Mouse (Mus musculus) heart, postnatal 0 days (tissue): ENCODE measurements around the gene Haus7. TPM values are rescaled to one million over a fixed set of nuclear protein-coding genes. Genes with fewer than 3 reads are reported as not detected.
"Not testable (repeated sequence)": the region's sequence is repeated elsewhere in the genome, so short reads cannot be mapped to it uniquely, and the experiment has no call there.

Source experiments
- ATAC-seq: fragments of 200-750 bp; cut with Nextera tagmentation; 2 replicates; pipeline ENCODE4 v1.8.0; 2017; ENCODE audit warnings: low read depth, moderate number of reproducible peaks, moderate library complexity; ENCODE audit not compliant: insufficient read depth
- DNase-seq: peaks from one replicate; pipeline ENCODE4 v3.0.0-alpha.2; 2016; ENCODE audit warnings: low spot score
- H3K27ac ChIP-seq: fragments of 300-500 bp; sonication (generic); 2 replicates; pipeline ENCODE4 v1.5.1; 2014; ENCODE audit warnings: low read depth, mild to moderate bottlenecking
- H3K27me3 ChIP-seq: fragments of 300-500 bp; sonication (generic); 2 replicates; pipeline ENCODE4 v1.6.1; 2014; ENCODE audit warnings: low read length, mixed read lengths; ENCODE audit not compliant: control insufficient read depth, insufficient read depth
- H3K36me3 ChIP-seq: fragments of 300-500 bp; sonication (generic); replicated peaks from 2 replicates; pipeline ENCODE4 v1.6.1; 2014; ENCODE audit warnings: low read length, mixed read lengths; ENCODE audit not compliant: control insufficient read depth, insufficient read depth
- H3K4me1 ChIP-seq: fragments of 300-500 bp; sonication (generic); 2 replicates; pipeline ENCODE4 v1.6.1; 2014; ENCODE audit warnings: antibody characterized with exemption; ENCODE audit not compliant: control insufficient read depth, insufficient read depth
- H3K4me2 ChIP-seq: fragments of 300-500 bp; sonication (generic); 2 replicates; pipeline ENCODE4 v1.6.1; 2014; ENCODE audit warnings: low read depth, mild to moderate bottlenecking, low read length, moderate library complexity
- H3K4me3 ChIP-seq: fragments of 300-500 bp; sonication (generic); 2 replicates; pipeline ENCODE4 v1.5.1; 2014; ENCODE audit warnings: low read depth, low read length
- H3K9ac ChIP-seq: fragments of 300-500 bp; sonication (generic); replicated peaks from 2 replicates; pipeline ENCODE4 v1.6.1; 2014; ENCODE audit warnings: low read depth, low read length, mixed read lengths
- H3K9me3 ChIP-seq: fragments of 300-500 bp; sonication (generic); replicated peaks from 2 replicates; pipeline ENCODE4 v1.6.1; 2016; ENCODE audit warnings: low read length; ENCODE audit not compliant: control insufficient read depth
- CTCF ChIP-seq: IDR thresholded peaks from 2 replicates; pipeline ENCODE4 v1.5.1; 2016; ENCODE audit warnings: antibody characterized with exemption, control low read depth, low read depth
- EP300 ChIP-seq: IDR thresholded peaks from 2 replicates; pipeline ENCODE4 v1.6.1; 2016; ENCODE audit warnings: antibody characterized with exemption, low read depth
- WGBS: fragments of 180-500 bp; shearing (Covaris S2); extraction: QIAGEN DNeasy Blood & Tissue Kit; methylation state at CpG from one replicate; pipeline ENCODE4 v1.1.7; 2014; 5-methylcytosine and 5-hydroxymethylcytosine counted together
- polyA plus RNA-seq: library from polyadenylated mRNA; unstranded; fragments of >200 nt; fragmentation: Nextera tagmentation; extraction: Ambion mirVana; gene quantifications from 2 replicates; pipeline ENCODE4 v1.2.1, GENCODE M21; 2015
- total RNA-seq: library from RNA; depleted of rRNA; stranded (reverse); fragments of >200 nt; gene quantifications from 2 replicates; pipeline ENCODE4 v1.2.3, GENCODE M21; 2014; ENCODE audit warnings: low replicate concordance

Haus7 gene
- total and polyA plus RNA-seq, 2 experiments from 2014 or later = 23.2 to 34.7 TPM

- Histone ChIP-seq H3K4me1 (no peaks in the 10 kb centered on the region), H3K27ac (no peak overlapping the region), H3K9me3 (no peaks in the 10 kb centered on the region), H3K4me2 (no peak overlapping the region), H3K36me3 (no peaks in the 10 kb centered on the region), H3K4me3 (no peak overlapping the region), H3K27me3 (no peaks in the 10 kb centered on the region), H3K9ac (no peak overlapping the region)
- WGBS = 64% methylated on average over 2 of the region's 2 CpGs
- DNase-seq (peak; percentile 16), ATAC-seq (no peak)
- TF ChIP-seq EP300 = no peak
- peak; percentile 32 for TF ChIP-seq CTCF
Observed at GRCm38 (mm10) chrX:73430036-73430435, 28.8 kb downstream of the Haus7 start.

DNA sequence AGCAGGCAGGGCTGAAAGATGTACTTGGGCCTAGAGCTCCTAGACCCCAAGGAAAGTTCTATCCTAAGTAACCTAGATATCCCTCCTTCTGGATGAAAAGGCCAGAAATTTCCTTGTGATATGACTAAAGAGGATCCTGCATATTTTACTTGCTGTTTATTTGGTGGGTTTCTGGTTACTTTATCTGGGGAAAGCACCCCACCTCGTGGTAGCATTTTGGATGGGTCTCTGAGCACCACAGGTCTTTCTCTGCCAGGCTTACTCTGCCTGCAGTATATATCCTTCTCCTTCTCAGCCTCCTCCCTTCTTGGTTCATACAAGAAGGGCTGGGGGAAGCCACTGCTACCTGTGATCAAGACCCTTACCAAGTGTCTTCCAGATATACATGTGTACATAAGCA, 46.1 kb downstream of the Haus7 start:
- WGBS = 27% methylated on average over 1 of the region's 1 CpGs
- H3K4me3 ChIP-seq = no peak overlapping the region
- H3K27me3 ChIP-seq = no peaks in the 10 kb centered on the region
- no peak overlapping the region for H3K9ac ChIP-seq
- H3K4me1 ChIP-seq = no peaks in the 10 kb centered on the region
- H3K4me2 ChIP-seq = no peak overlapping the region
- H3K9me3 ChIP-seq = 0 out of 2 replicates have a peak, but pooled peaks cover 3% of the 10 kb centered on the region
- TF ChIP-seq EP300 (no peak), CTCF (no peak)
- no peak for DNase-seq
- ATAC-seq = no peak
- no peak overlapping the region for H3K27ac ChIP-seq
- no peaks in the 10 kb centered on the region for H3K36me3 ChIP-seq

- H3K9ac ChIP-seq = no peak within 1 kb of the TSS
- ATAC-seq = no peak
- H3K36me3 ChIP-seq = no peaks in the 10 kb centered on the region
Observed at GRCm38 (mm10) chrX:73410880-73411517, 47.8 kb downstream of the Haus7 start, which contains the start of gene Zfp92. Zfp92 (plus strand) TSS chrX:73411096.

DNA sequence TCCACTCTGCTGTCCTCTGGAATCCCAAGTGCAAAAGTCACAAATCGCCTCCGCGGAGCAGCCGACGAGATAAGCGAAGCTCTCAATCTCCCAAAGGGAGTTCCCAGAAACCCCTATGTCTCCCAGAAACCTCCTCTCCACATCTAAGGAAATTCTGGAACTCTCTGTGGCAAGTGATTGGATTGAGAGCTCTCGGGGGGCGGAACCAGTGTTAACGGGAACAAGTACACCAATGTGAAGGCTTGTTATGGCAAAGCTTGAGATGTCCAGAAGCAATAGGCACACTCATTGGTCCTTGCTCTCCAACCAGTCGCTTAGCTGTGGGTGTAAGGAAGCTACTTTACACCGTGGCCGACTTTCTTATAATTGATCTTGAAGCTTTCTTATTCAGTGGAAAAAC, 57.2 kb downstream of the Haus7 start:
- ATAC-seq = no peak
- no peak overlapping the region for H3K27ac ChIP-seq
- H3K9me3 ChIP-seq = no peaks in the 10 kb centered on the region
- DNase-seq = no peak
- no peak overlapping the region for H3K9ac ChIP-seq
- H3K4me1 ChIP-seq = no peaks in the 10 kb centered on the region
- H3K4me3 ChIP-seq = no peak overlapping the region
- no peaks in the 10 kb centered on the region for H3K36me3 ChIP-seq
- no peak overlapping the region for H3K4me2 ChIP-seq
- no peaks in the 10 kb centered on the region for H3K27me3 ChIP-seq
- WGBS = 88% methylated on average over 12 of the region's 12 CpGs
- TF ChIP-seq EP300 (no peak), CTCF (no peak)

More at GRCm38 (mm10) chrX:73410880-73411517, 47.8 kb downstream of the Haus7 start, which contains the start of gene Zfp92:
- H3K27ac ChIP-seq = no peak within 1 kb of the TSS
- no peaks in the 10 kb centered on the region for H3K27me3 ChIP-seq
- 17% methylated on average over 20 of the region's 20 CpGs for WGBS
- 0 out of 2 replicates have a peak, but pooled peaks cover 3% of the 10 kb centered on the region for H3K9me3 ChIP-seq
- peak within 1 kb of the TSS; percentile 24 for H3K4me3 ChIP-seq
- no peaks in the 10 kb centered on the region for H3K4me1 ChIP-seq
- no peak for DNase-seq
- TF ChIP-seq CTCF (no peak), EP300 (no peak)
- peak within 1 kb of the TSS; percentile 50 for H3K4me2 ChIP-seq

DNA sequence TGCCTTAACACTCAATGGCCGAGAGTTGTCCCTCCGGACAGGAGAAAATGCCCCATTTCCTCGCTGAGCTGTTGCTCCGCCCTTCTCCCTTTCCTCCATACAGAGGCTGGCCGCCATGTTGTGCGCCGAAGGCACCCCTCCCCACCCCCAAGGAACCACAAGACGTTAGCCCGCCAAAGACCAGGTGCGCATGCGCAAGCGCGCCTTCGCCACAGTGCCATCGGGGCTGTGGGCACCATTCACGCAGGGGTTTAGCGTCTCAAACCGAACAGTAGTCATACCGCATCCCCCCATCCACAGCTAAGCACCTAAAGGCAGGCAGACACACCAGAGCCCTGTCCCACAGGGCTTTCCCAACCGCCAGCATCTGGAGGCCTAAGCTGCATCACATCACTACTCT, 57.9 kb downstream of the Haus7 start:
- no peak overlapping the region for H3K4me2 ChIP-seq
- TF ChIP-seq CTCF = no peak
- no peak for TF ChIP-seq EP300
- H3K4me1 ChIP-seq = no peaks in the 10 kb centered on the region
- H3K9ac ChIP-seq = no peak overlapping the region
- no peak for DNase-seq
- H3K27ac ChIP-seq = no peak overlapping the region
- no peaks in the 10 kb centered on the region for H3K9me3 ChIP-seq
- 87% methylated on average over 20 of the region's 20 CpGs for WGBS
- H3K27me3 ChIP-seq = no peaks in the 10 kb centered on the region
- H3K36me3 ChIP-seq = no peaks in the 10 kb centered on the region
- H3K4me3 ChIP-seq = no peak overlapping the region
- no peak for ATAC-seq

DNA sequence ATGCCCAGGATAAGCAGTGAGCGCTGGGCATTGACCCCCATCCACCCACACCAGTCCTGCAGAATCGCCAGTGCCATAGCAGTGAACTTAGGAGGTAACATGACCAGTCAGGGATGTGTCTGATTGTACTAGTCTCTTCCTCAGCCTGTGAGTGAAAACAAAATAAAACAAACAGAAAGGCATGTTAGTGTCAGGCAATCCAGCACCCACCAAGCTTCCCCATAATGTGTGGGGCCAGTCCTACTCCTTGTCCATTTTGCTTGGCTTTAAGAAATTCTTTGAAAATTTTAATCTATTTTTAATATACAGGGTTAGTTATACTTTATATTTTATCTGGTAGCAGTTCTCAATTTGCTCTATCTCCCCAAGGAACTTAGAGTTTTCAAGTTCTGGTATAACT, 60.2 kb downstream of the Haus7 start, which contains the start of gene Gm18336:
TSS of gene Gm18336 (minus strand) at position 101 of the 400 bp plus-strand sequence.
- H3K9ac ChIP-seq, H3K4me1 ChIP-seq, H3K9me3 ChIP-seq, H3K4me3 ChIP-seq, DNase-seq, ATAC-seq, H3K4me2 ChIP-seq, H3K36me3 ChIP-seq, H3K27me3 ChIP-seq, H3K27ac ChIP-seq: not testable (repeated sequence)
- 40% methylated on average over 1 of the region's 2 CpGs for WGBS
